Mouse (Mus musculus): ENCODE data around the gene Usp47.

DNA sequence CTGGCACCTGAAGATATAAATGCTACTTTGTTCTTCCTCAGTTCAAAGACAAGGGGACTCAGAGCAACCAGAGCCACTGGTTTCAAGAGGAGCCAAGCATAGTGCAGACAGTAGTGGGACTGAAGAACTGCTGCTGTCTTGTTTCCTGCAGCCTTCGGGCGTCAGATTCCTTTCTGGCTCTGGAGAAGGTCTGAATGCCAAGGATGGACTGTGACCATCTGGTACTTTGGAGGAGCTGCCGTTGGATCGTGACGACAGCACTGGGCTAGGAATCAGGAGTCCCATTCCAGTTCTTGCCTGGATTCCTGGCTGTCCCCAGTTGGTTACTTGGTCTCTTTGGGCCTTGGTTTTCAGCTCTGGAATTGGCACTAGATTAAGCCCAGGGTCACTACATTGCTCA lies 11.2 kb upstream of the Usp47 start:
- TF ChIP-seq CTCF (conservative IDR thresholded peaks at IDR 0.05; ENCODE audit: low read length): no peak
- no peak for TF ChIP-seq NANOG (IDR thresholded peaks at IDR 0.05; ENCODE audit: borderline replicate concordance, low read length)
- TF ChIP-seq POU5F1 (IDR thresholded peaks at IDR 0.05; ENCODE audit: borderline replicate concordance, low read length): no peak
